Mouse (Mus musculus): ENCODE measurements around the gene Gm20379.

GRCm38 (mm10) chr13:92305680-92306079 is at the start of gene Gm20379:
- TF ChIP-seq TAL1 (conservative IDR thresholded peaks at IDR 0.05; ENCODE audit: low read depth, low read length), result no peak
- TF ChIP-seq CTCF (IDR thresholded peaks at IDR 0.05; ENCODE audit: low read depth, low read length), result no peak
- TF ChIP-seq GATA1 (IDR thresholded peaks at IDR 0.05; ENCODE audit: borderline replicate concordance, low read length), result no peak

Measured in G1E (cell line).